Mouse (Mus musculus): ENCODE measurements around the gene Plcd4. TPM values are rescaled to one million over a fixed set of nuclear protein-coding genes. Genes with fewer than 3 reads are reported as not detected.

Plcd4 gene
- polyA plus RNA-seq, 1 experiment from 2014 or later = 0.27 TPM

- ATAC-seq (no peak), DNase-seq (ENCODE audit: low spot score) (no peak)
- no peaks in the 10 kb centered on the region for H3K9me3 ChIP-seq (ENCODE audit: low read length)
- WGBS = 78% methylated on average over 5 of the region's 5 CpGs
- H3K9ac ChIP-seq (replicated peaks; ENCODE audit: low read depth) = no peak overlapping the region
- H3K27ac ChIP-seq (ENCODE audit: low read length) = no peak overlapping the region
- no peak overlapping the region for H3K4me2 ChIP-seq (replicated peaks; ENCODE audit: low read depth, low read length)
- no peaks in the 10 kb centered on the region for H3K4me1 ChIP-seq (ENCODE audit: insufficient read depth, low read depth, low read length)
- TF ChIP-seq CTCF (IDR thresholded peaks at IDR 0.05) = no peak
- no peak for TF ChIP-seq EP300 (IDR thresholded peaks at IDR 0.05)
- H3K4me3 ChIP-seq (ENCODE audit: low read depth, low read length) = no peak overlapping the region
- H3K36me3 ChIP-seq (ENCODE audit: insufficient read depth, low read length) = no peaks in the 10 kb centered on the region
- H3K27me3 ChIP-seq (replicated peaks; ENCODE audit: insufficient read depth, low read length) = no peaks in the 10 kb centered on the region
Measured at GRCm38 (mm10) chr1:74559061-74559460, 16.4 kb downstream of the Plcd4 start.

GRCm38 (mm10) chr1:74565834-74566233 is 23.1 kb downstream of the Plcd4 start:
- peaks cover 33% of the 10 kb centered on the region for H3K36me3 ChIP-seq (ENCODE audit: insufficient read depth, low read length)
- ATAC-seq (no peak), DNase-seq (ENCODE audit: low spot score) (no peak)
- H3K4me1 ChIP-seq (ENCODE audit: insufficient read depth, low read depth, low read length) = no peaks in the 10 kb centered on the region
- no peak overlapping the region for H3K27ac ChIP-seq (ENCODE audit: low read length)
- no peak overlapping the region for H3K9ac ChIP-seq (replicated peaks; ENCODE audit: low read depth)
- no peaks in the 10 kb centered on the region for H3K9me3 ChIP-seq (ENCODE audit: low read length)
- H3K4me3 ChIP-seq (ENCODE audit: low read depth, low read length) = no peak overlapping the region
- H3K27me3 ChIP-seq (replicated peaks; ENCODE audit: insufficient read depth, low read length) = no peaks in the 10 kb centered on the region
- H3K4me2 ChIP-seq (replicated peaks; ENCODE audit: low read depth, low read length) = no peak overlapping the region
- TF ChIP-seq EP300 (IDR thresholded peaks at IDR 0.05) (no peak), CTCF (IDR thresholded peaks at IDR 0.05) (no peak)
- 91% methylated on average over 6 of the region's 6 CpGs for WGBS

GRCm38 (mm10) chr1:74569739-74570719 is 27.3 kb downstream of the Plcd4 start:
- TF ChIP-seq EP300 (IDR thresholded peaks at IDR 0.05) (no peak), CTCF (IDR thresholded peaks at IDR 0.05) (peak; percentile 22; the same call in 1 of the 2 replicates)
- Histone ChIP-seq H3K4me1 (ENCODE audit: insufficient read depth, low read depth, low read length) (no peaks in the 10 kb centered on the region), H3K9me3 (ENCODE audit: low read length) (no peaks in the 10 kb centered on the region), H3K4me2 (replicated peaks; ENCODE audit: low read depth, low read length) (no peak overlapping the region), H3K36me3 (ENCODE audit: insufficient read depth, low read length) (peaks cover 63% of the 10 kb centered on the region), H3K9ac (replicated peaks; ENCODE audit: low read depth) (no peak overlapping the region), H3K4me3 (ENCODE audit: low read depth, low read length) (no peak overlapping the region), H3K27ac (ENCODE audit: low read length) (no peak overlapping the region), H3K27me3 (replicated peaks; ENCODE audit: insufficient read depth, low read length) (no peaks in the 10 kb centered on the region)
- 90% methylated on average over 29 of the region's 29 CpGs for WGBS
- ATAC-seq (no peak), DNase-seq (ENCODE audit: low spot score) (no peak)

GRCm38 (mm10) chr1:74582621-74583020 is 39.9 kb downstream of the Plcd4 start:
- TF ChIP-seq EP300 (IDR thresholded peaks at IDR 0.05) = no peak
- Histone ChIP-seq H3K27ac (ENCODE audit: low read length) (no peak overlapping the region), H3K9me3 (ENCODE audit: low read length) (no peaks in the 10 kb centered on the region), H3K9ac (replicated peaks; ENCODE audit: low read depth) (no peak overlapping the region), H3K27me3 (replicated peaks; ENCODE audit: insufficient read depth, low read length) (no peaks in the 10 kb centered on the region), H3K4me2 (replicated peaks; ENCODE audit: low read depth, low read length) (no peak overlapping the region), H3K4me1 (ENCODE audit: insufficient read depth, low read depth, low read length) (peaks cover 5% of the 10 kb centered on the region; the same call in 1 of the 2 replicates), H3K4me3 (ENCODE audit: low read depth, low read length) (no peak overlapping the region), H3K36me3 (ENCODE audit: insufficient read depth, low read length) (peaks cover 20% of the 10 kb centered on the region; the same call in 1 of the 2 replicates)
- 85% methylated on average over 3 of the region's 3 CpGs for WGBS
- no peak for ATAC-seq
- no peak for DNase-seq (ENCODE audit: low spot score)

GRCm38 (mm10) chr1:74584616-74585398 is 42.1 kb downstream of the Plcd4 start:
- ATAC-seq = no peak
- no peak overlapping the region for H3K9ac ChIP-seq (replicated peaks; ENCODE audit: low read depth)
- H3K4me1 ChIP-seq (ENCODE audit: insufficient read depth, low read depth, low read length) = peaks cover 5% of the 10 kb centered on the region; the same call in 1 of the 2 replicates

GRCm38 (mm10) chr1:74587233-74587772 is 44.6 kb downstream of the Plcd4 start:
- peak overlapping the region; percentile 72 for H3K4me2 ChIP-seq (replicated peaks; ENCODE audit: low read depth, low read length)
- under 1% methylated on average over 24 of the region's 24 CpGs for WGBS
- no peak for ATAC-seq
- TF ChIP-seq CTCF (IDR thresholded peaks at IDR 0.05) (no peak), EP300 (IDR thresholded peaks at IDR 0.05) (no peak)
- peak; percentile 26 for DNase-seq (ENCODE audit: low spot score)
- H3K36me3 ChIP-seq (ENCODE audit: insufficient read depth, low read length) = peaks cover 8% of the 10 kb centered on the region; the same call in 1 of the 2 replicates
- H3K9me3 ChIP-seq (ENCODE audit: low read length) = no peaks in the 10 kb centered on the region
- no peaks in the 10 kb centered on the region for H3K27me3 ChIP-seq (replicated peaks; ENCODE audit: insufficient read depth, low read length)
- H3K4me1 ChIP-seq (ENCODE audit: insufficient read depth, low read depth, low read length) = peaks cover 5% of the 10 kb centered on the region; the same call in 1 of the 2 replicates
- H3K4me3 ChIP-seq (ENCODE audit: low read depth, low read length) = peak overlapping the region; percentile 72
- peak overlapping the region; percentile 41 for H3K9ac ChIP-seq (replicated peaks; ENCODE audit: low read depth)
- peak overlapping the region; percentile 55 for H3K27ac ChIP-seq (ENCODE audit: low read length)

More at GRCm38 (mm10) chr1:74584616-74585398, 42.1 kb downstream of the Plcd4 start:
- peaks cover 5% of the 10 kb centered on the region; the same call in 1 of the 2 replicates for H3K36me3 ChIP-seq (ENCODE audit: insufficient read depth, low read length)
- H3K27ac ChIP-seq (ENCODE audit: low read length) = no peak overlapping the region
- no peak overlapping the region for H3K4me2 ChIP-seq (replicated peaks; ENCODE audit: low read depth, low read length)
- 87% methylated on average over 3 of the region's 3 CpGs for WGBS
- no peaks in the 10 kb centered on the region for H3K27me3 ChIP-seq (replicated peaks; ENCODE audit: insufficient read depth, low read length)
- no peak for TF ChIP-seq EP300 (IDR thresholded peaks at IDR 0.05)
- TF ChIP-seq CTCF (IDR thresholded peaks at IDR 0.05) = no peak
- DNase-seq (ENCODE audit: low spot score) = no peak
- H3K4me3 ChIP-seq (ENCODE audit: low read depth, low read length) = no peak overlapping the region
- no peaks in the 10 kb centered on the region for H3K9me3 ChIP-seq (ENCODE audit: low read length)
